Mouse (Mus musculus): ENCODE data around the gene Nrm. TPM values are rescaled to one million over a fixed set of nuclear protein-coding genes. Genes with fewer than 3 reads are reported as not detected.

The Nrm gene
- polyA plus RNA-seq, 1 experiment: 1.7 TPM

- H3K9me3 ChIP-seq (ENCODE audit: control insufficient read depth, low read length): no peaks in the 10 kb centered on the region; the same call in 1 of the 2 replicates
- no peaks in the 10 kb centered on the region; the same call in 1 of the 2 replicates for H3K27me3 ChIP-seq (ENCODE audit: control insufficient read depth)
- no peak overlapping the region for H3K4me3 ChIP-seq (replicated peaks)
- TF ChIP-seq TAL1 (IDR thresholded peaks at IDR 0.05; ENCODE audit: low read length) (no peak), GATA1 (IDR thresholded peaks at IDR 0.05; ENCODE audit: low read length) (no peak)
- peaks cover 63% of the 10 kb centered on the region for H3K4me1 ChIP-seq (ENCODE audit: control insufficient read depth)
- peaks cover 95% of the 10 kb centered on the region for H3K36me3 ChIP-seq (ENCODE audit: control insufficient read depth)
Measured at GRCm38 (mm10) chr17:35832400-35833238, 28.5 kb upstream of the Nrm start.

- H3K9me3 ChIP-seq (ENCODE audit: control insufficient read depth, low read length): no peaks in the 10 kb centered on the region; the same call in 1 of the 2 replicates
- H3K27me3 ChIP-seq (ENCODE audit: control insufficient read depth): no peaks in the 10 kb centered on the region; the same call in 1 of the 2 replicates
- no peak for TF ChIP-seq GATA1 (IDR thresholded peaks at IDR 0.05; ENCODE audit: low read length)
- no peak for TF ChIP-seq TAL1 (IDR thresholded peaks at IDR 0.05; ENCODE audit: low read length)
- no peak overlapping the region for H3K4me3 ChIP-seq (replicated peaks)
- peaks cover 64% of the 10 kb centered on the region for H3K4me1 ChIP-seq (ENCODE audit: control insufficient read depth)
- H3K36me3 ChIP-seq (ENCODE audit: control insufficient read depth): peaks cover 89% of the 10 kb centered on the region
Measured at GRCm38 (mm10) chr17:35833239-35833751, 27.8 kb upstream of the Nrm start.

GRCm38 (mm10) chr17:35833894-35834293 lies 27.2 kb upstream of the Nrm start:
- Histone ChIP-seq H3K4me1 (ENCODE audit: control insufficient read depth) (peaks cover 70% of the 10 kb centered on the region), H3K36me3 (ENCODE audit: control insufficient read depth) (peaks cover 85% of the 10 kb centered on the region)

GRCm38 (mm10) chr17:35834696-35835422 lies 26.3 kb upstream of the Nrm start:
- peak overlapping the region; percentile 78 for H3K4me3 ChIP-seq (replicated peaks)
- TF ChIP-seq TAL1 (IDR thresholded peaks at IDR 0.05; ENCODE audit: low read length): no peak
- TF ChIP-seq GATA1 (IDR thresholded peaks at IDR 0.05; ENCODE audit: low read length): no peak
- peaks cover 77% of the 10 kb centered on the region for H3K36me3 ChIP-seq (ENCODE audit: control insufficient read depth)
- no peaks in the 10 kb centered on the region; the same call in 1 of the 2 replicates for H3K27me3 ChIP-seq (ENCODE audit: control insufficient read depth)
- H3K4me1 ChIP-seq (ENCODE audit: control insufficient read depth): peaks cover 74% of the 10 kb centered on the region
- no peaks in the 10 kb centered on the region; the same call in 1 of the 2 replicates for H3K9me3 ChIP-seq (ENCODE audit: control insufficient read depth, low read length)

More at GRCm38 (mm10) chr17:35833894-35834293, 27.2 kb upstream of the Nrm start:
- Histone ChIP-seq H3K4me3 (replicated peaks) (no peak overlapping the region), H3K9me3 (ENCODE audit: control insufficient read depth, low read length) (no peaks in the 10 kb centered on the region; the same call in 1 of the 2 replicates), H3K27me3 (ENCODE audit: control insufficient read depth) (no peaks in the 10 kb centered on the region; the same call in 1 of the 2 replicates)
- TF ChIP-seq TAL1 (IDR thresholded peaks at IDR 0.05; ENCODE audit: low read length) (no peak), GATA1 (IDR thresholded peaks at IDR 0.05; ENCODE audit: low read length) (no peak)

- Histone ChIP-seq H3K4me1 (ENCODE audit: control insufficient read depth) (peaks cover 74% of the 10 kb centered on the region), H3K4me3 (replicated peaks) (peak overlapping the region; percentile 78), H3K9me3 (ENCODE audit: control insufficient read depth, low read length) (no peaks in the 10 kb centered on the region; the same call in 1 of the 2 replicates), H3K27me3 (ENCODE audit: control insufficient read depth) (no peaks in the 10 kb centered on the region; the same call in 1 of the 2 replicates), H3K36me3 (ENCODE audit: control insufficient read depth) (peaks cover 69% of the 10 kb centered on the region)
- no peak for TF ChIP-seq TAL1 (IDR thresholded peaks at IDR 0.05; ENCODE audit: low read length)
- TF ChIP-seq GATA1 (IDR thresholded peaks at IDR 0.05; ENCODE audit: low read length): no peak
Measured at GRCm38 (mm10) chr17:35835424-35836140, 25.5 kb upstream of the Nrm start.

- peak overlapping the region; percentile 78 for H3K4me3 ChIP-seq (replicated peaks)
- TF ChIP-seq TAL1 (IDR thresholded peaks at IDR 0.05; ENCODE audit: low read length) (no peak), GATA1 (IDR thresholded peaks at IDR 0.05; ENCODE audit: low read length) (no peak; the same call in 1 of the 2 replicates)
- peaks cover 61% of the 10 kb centered on the region for H3K36me3 ChIP-seq (ENCODE audit: control insufficient read depth)
- no peaks in the 10 kb centered on the region; the same call in 1 of the 2 replicates for H3K9me3 ChIP-seq (ENCODE audit: control insufficient read depth, low read length)
- H3K27me3 ChIP-seq (ENCODE audit: control insufficient read depth): no peaks in the 10 kb centered on the region; the same call in 1 of the 2 replicates
- peaks cover 70% of the 10 kb centered on the region for H3K4me1 ChIP-seq (ENCODE audit: control insufficient read depth)
Measured at GRCm38 (mm10) chr17:35836178-35836965, 24.7 kb upstream of the Nrm start.

GRCm38 (mm10) chr17:35836991-35837422 lies 24.1 kb upstream of the Nrm start:
- Histone ChIP-seq H3K9me3 (ENCODE audit: control insufficient read depth, low read length) (no peaks in the 10 kb centered on the region; the same call in 1 of the 2 replicates), H3K27me3 (ENCODE audit: control insufficient read depth) (no peaks in the 10 kb centered on the region; the same call in 1 of the 2 replicates), H3K4me1 (ENCODE audit: control insufficient read depth) (peaks cover 74% of the 10 kb centered on the region), H3K36me3 (ENCODE audit: control insufficient read depth) (peaks cover 55% of the 10 kb centered on the region), H3K4me3 (replicated peaks) (peak overlapping the region; percentile 78)
- no peak for TF ChIP-seq TAL1 (IDR thresholded peaks at IDR 0.05; ENCODE audit: low read length)
- no peak for TF ChIP-seq GATA1 (IDR thresholded peaks at IDR 0.05; ENCODE audit: low read length)
